Mouse (Mus musculus) adrenal gland, adult 2 months (tissue): Measurements from ENCODE around the gene Teddm2. TPM values are rescaled to one million over a fixed set of nuclear protein-coding genes. Genes with fewer than 3 reads are reported as not detected.

Experiments used
- DNase-seq: peaks from one replicate; pipeline ENCODE4 v3.0.0; 2021
- microRNA-seq, 2 experiments: library from miRNA; unstranded; fragments of <30 nt; microRNA quantifications; one replicate each; pipeline ENCODE4 v1.2.0; 2021
- polyA plus RNA-seq: library from polyadenylated mRNA; depleted of rRNA; stranded (reverse); fragments of >200 nt; gene quantifications from 2 replicates; pipeline ENCODE4 v1.2.3, GENCODE M21; 2012; rRNA removed
- total RNA-seq, 2 experiments: library from RNA; stranded (reverse); gene quantifications; 2 replicates each; pipeline ENCODE4 v1.2.3; 2021

The Teddm2 gene
- total and polyA plus RNA-seq, 3 experiments, result 0.24 to 0.52 (median 0.29) TPM

GRCm38 (mm10) chr1:153830746-153831145 is 69.3 kb downstream of the Teddm2 start:
- DNase-seq, result peak; percentile 10

- DNase-seq, result no peak
These were observed 79.8 kb downstream of the Teddm2 start for GRCm38 (mm10) chr1:153820216-153820615.

GRCm38 (mm10) chr1:153814278-153814677 is 85.8 kb downstream of the Teddm2 start:
- no peak for DNase-seq

- DNase-seq, result peak; percentile 73
These were observed 92.5 kb downstream of the Teddm2 start for GRCm38 (mm10) chr1:153807390-153807993.

GRCm38 (mm10) chr1:153803530-153803929 is 96.5 kb downstream of the Teddm2 start:
- DNase-seq, result no peak

- no peak for DNase-seq
These were observed 97.3 kb downstream of the Teddm2 start for GRCm38 (mm10) chr1:153802691-153803090.

Small RNA genes lying within 50 kb of the gene (microRNA-seq; reads per million reads assigned to microRNA genes)
- 20.7 to 23.3 reads per million in 2 experiments for gene Mir8114

Other genes starting within 250 kb of the Teddm2 start
- gene Rgs8, start 247.2 kb downstream of the Teddm2 start, total RNA-seq, result under 1 TPM in 1 of 2 experiments, not detected in 1; 0.10 TPM
- gene Rgs8, start 247.2 kb downstream of the Teddm2 start, polyA plus RNA-seq, result 0.02 TPM in 2 replicates
- gene Rgs16, start 159.9 kb downstream of the Teddm2 start, total RNA-seq, result 1 to 10 TPM; 2.1 to 4.5 TPM
- gene Rgs16, start 159.9 kb downstream of the Teddm2 start, polyA plus RNA-seq, result 0.61 and 0.95 TPM in 2 replicates
- 10 to 100 TPM in 1 of 2 experiments, 1 to 10 TPM in 1; 9.7 to 13.2 TPM for gene Rnasel, start 150.8 kb downstream of the Teddm2 start, total RNA-seq
- 1.2 and 1.5 TPM in 2 replicates for gene Rnasel, start 150.8 kb downstream of the Teddm2 start, polyA plus RNA-seq
- under 1 TPM in 1 of 2 experiments, not detected in 1; 0.28 TPM for gene Rgsl1, start 56.1 kb downstream of the Teddm2 start, total RNA-seq
- 0.03 TPM in 1 of 2 replicates, not detected in the other for gene Rgsl1, start 56.1 kb downstream of the Teddm2 start, polyA plus RNA-seq
- gene Teddm1b, start 25.9 kb downstream of the Teddm2 start, total RNA-seq, result not detected
- not detected in 2 replicates for gene Teddm1b, start 25.9 kb downstream of the Teddm2 start, polyA plus RNA-seq
- gene Teddm1a, start 8.5 kb downstream of the Teddm2 start, total RNA-seq, result not detected
- gene Teddm1a, start 8.5 kb downstream of the Teddm2 start, polyA plus RNA-seq, result not detected in 2 replicates
- 1,000 to 10,000 TPM; 1,004 to 1,607 TPM for gene Glul, start 284 bp downstream of the Teddm2 start, total RNA-seq
- 279 and 350 TPM in 2 replicates for gene Glul, start 284 bp downstream of the Teddm2 start, polyA plus RNA-seq